Mouse (Mus musculus) spleen, postnatal 4 days (tissue): ENCODE results near the gene Arsk.
A peak's percentile ranks its signal among the peaks of the same experiment; 100 is the strongest.

Source experiments
- DNase-seq, 2 experiments: peaks; one replicate each; pipeline ENCODE4 v3.0.0; 2022; ENCODE audit warnings: low spot score in 2 of 2

Arsk gene

DNA sequence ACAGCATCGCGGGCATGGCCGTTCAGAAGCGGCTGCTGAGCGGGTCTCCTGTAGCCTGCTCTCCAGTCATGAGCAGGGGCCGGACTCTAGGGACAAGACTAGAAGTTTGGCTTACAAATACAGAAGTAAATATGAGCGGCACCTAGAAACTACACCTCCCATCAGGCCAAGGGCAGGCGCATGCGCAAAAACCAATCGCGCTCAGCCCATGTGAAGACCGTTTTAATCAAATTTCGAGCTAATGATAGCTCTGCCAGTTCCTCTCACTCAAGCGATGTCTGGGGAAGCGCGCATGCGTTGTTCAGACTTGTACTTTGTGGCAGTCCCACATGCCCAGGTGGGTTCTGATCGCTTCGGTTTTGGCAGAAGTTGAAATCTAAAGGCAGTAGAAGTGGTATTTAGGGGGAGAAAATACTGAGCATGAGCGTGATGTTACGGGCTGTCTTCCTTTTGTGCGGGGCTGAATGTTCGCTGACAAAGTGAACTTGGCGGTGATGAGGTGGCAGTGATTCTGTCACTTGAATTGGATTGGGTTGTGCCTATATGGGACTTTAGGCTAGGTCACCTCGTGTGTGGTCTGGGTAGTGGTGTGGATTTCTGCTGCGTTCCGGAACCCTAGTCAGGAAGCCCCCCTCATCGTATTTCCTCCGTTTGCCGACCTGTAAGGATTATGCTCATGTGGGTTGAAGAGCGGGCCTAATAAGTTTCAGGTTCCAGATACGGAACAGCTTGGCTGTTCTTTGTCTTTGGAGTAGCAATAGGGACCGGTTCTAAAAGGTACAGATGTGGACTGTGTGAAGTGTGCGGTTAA is at the start of gene Arsk, which contains the start of gene Ttc37:
Gene Arsk (minus strand): TSS at position 168 of the 811 bp plus-strand sequence.
Gene Ttc37 (plus strand): TSS at position 242 of the 811 bp plus-strand sequence.
- peak; percentile 93 to 97 for DNase-seq

DNA sequence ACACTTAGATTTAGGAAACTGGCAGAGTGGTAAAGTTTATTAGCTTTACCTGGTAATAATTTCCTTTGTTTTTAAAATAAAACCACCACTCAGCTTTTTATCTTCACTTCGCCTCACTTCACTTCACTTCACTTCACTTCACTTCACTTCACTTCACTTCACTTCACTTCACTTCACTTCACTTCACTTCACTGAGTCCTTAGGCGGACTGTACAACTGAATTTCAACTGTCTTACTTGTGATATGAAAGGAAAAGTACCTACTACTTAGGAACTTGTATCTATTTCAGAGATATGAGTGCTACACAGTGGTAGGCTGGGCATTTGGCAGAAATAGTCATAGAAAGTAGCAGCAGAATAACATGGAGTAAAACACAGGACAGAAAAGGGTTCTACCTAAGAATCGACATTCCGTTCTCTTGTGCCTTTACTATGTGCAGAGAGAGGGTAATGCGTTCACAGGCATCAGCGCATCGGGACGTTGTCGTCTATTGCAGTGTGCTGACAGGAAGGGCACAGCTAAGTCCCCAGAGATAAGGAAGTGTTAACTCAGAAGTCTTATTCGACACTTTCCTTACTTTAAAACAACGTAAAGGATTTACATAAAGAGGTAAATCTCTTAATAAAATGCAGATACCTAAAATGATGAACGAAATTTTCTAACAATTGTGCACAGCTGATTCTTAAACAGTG is 42.8 kb upstream of the Arsk start:
- DNase-seq = no peak

DNA sequence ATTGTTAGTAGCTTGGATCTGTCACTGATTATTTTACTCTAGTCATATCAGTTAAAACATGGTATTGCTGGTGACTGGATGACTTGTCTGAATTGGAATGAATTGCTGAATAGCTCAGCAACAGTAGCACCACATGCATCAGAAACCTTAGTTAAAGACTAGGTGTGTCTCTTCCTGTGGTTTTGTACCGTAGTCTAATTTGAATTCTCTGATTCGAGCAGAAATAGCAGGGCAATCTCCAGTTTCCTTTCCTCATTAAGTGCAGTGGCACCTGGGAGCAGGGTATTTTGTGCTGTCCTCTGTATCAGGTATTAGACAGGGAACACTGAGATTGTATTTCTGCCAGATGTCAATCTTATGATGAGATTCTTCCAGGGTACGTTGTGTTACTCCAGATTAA is 40.4 kb upstream of the Arsk start:
- no peak for DNase-seq

DNA sequence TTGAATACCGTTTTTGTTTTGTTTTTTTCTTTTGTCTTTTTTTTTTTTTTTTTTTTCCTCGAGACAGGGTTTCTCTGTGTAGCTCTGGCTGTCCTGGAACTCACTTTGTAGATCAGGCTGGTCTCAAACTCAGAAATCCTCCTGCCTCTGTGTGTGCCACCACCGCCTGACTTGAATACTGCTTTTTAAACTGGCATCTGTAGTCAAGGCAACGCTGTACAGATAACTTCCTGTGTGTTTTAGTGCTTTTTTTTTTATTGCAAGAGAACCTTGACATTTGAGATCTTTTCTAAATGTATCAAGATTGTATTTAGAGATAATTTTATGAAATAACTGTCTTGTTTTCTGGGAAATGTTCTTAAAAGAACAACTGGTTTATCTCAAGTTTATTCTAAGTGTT is 34.0 kb upstream of the Arsk start:
- no peak for DNase-seq

DNA sequence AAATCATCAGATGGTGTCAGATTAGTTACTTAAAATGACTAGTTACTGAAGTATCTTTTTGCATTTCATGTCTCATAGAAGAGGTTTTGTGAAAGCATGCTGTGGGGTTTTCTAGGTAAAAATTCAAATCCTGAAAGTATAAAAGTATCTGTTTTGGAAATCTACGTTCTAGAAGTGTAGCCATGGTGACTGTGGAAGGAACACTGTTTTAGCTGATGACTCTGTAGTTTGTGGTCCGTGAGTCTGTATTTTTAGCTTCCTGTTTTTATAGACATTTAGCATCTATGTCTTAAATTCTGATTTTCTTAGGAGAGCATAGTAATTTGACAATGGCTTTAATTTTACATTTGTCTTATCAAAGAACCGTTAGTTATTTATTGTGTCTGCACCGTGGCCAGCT is 30.3 kb upstream of the Arsk start:
- no peak for DNase-seq

DNA sequence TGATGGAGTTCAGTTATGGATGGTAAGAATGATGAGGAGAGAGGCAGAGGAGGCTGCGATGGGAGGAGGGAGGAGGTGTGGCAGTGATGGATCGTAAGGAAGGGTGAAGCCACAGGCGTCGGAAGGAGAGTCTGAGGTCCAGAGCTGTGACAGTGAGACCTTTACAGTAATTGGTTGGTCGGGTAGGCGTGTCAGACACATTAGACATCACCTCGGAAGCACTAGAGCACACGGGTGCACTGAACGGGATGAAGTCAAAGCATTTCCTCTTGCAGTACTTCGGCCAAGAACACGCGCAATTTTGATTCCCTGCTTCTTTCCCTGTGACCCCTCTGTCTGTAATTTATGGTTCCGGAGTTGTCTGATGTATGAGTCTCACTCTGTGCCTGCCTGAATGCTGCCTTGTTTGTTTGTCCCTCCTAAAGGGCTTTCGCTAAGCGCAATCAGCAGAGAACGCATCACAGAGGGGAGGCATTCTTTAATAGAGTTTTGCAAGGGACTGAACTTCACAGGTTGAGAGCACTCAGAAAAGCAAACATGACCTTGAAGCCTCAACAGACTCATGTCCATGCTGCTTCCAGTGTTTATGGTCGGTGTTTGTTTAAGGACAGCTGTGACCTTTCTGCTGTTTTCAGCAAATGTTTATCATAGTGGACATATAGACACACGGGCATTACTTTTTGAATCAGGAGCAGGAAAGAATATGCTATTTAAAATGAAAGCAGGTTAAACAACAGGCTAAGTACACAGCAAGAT is 10.8 kb upstream of the Arsk start:
- no peak for DNase-seq

DNA sequence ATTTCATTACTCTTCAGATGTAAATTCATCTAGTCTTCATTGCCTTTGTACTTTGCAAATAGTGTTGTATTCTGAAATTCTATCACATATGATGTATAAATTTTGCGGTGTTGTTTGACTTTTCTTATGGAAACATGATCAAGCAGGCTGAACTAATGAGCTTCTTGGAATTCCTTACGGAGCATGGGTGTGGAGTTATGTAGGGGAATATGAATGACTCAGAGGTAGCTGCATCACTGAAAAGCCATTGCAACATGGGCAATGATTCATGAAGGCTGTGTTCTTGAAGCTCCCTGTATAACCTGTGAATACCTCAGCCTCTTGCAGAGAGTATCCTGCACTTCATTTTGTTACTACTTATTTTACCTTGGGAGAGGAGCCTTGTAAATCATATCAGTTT is 3.5 kb upstream of the Arsk start:
- DNase-seq = no peak

DNA sequence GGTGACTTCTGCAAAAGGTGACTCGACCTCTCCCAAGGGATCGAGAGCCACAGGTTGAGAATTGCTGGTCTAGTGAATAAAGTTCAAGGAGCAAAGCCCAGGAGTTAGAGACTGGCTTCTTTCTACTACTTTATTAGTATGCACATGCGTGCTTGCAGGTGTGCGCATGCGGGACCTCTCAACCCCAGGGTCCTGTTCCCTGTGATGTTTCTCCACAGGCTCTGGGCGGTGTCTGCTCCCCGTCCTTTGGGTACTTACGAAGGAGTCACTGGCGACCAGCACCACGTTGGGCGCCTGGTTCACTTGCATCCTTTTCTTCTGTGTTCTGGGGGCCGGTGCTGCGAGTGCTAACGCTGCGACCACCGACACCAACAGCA is 356 bp downstream of the Arsk start:
- no peak for DNase-seq

DNA sequence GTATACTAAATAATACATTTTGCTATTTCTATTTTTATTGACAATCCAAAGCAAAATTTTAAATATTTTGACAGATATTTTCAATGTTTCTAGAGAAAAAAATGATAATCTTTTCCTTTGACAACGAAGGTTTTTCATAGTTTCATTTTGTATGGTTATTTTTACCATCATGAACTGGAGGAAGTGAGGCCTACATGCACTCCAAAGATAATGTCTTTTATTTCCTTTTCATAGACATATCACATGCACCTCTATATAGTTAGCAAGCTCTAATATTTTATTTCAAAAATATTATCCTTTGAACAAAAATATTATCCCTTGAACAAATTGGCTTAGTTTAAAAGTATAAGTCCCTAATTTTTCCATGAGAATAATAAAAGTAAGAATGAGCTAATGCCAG is 24.1 kb downstream of the Arsk start:
- no peak for DNase-seq

DNA sequence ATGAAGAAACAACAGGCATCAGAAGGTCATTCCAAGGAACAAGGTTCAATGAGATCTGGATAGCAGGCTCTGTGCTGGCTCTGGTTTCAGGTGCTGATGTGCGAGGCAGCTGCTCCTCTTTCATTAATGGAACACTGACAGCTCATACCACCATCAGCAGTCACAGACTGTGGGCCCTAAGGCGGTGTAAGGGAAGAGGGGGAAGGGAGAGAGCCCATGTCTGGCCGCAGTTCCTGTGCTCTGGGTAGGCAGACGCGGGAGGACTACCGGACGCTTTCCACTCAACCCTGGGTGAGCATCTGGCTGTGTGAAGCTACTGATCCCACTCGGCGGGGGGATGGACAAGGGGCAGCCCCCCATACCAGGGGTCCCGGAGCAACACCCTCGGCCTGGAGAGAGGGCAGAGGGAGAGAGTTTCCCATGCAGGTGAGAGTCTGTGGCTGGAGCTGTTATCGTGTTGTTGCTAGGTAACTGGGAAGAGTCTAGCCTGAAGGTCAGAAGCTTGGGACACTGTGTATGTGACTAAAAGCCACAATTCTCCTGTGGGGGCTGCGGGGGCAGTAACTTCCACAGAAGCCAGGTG is 34.0 kb downstream of the Arsk start:
- no peak for DNase-seq

DNA sequence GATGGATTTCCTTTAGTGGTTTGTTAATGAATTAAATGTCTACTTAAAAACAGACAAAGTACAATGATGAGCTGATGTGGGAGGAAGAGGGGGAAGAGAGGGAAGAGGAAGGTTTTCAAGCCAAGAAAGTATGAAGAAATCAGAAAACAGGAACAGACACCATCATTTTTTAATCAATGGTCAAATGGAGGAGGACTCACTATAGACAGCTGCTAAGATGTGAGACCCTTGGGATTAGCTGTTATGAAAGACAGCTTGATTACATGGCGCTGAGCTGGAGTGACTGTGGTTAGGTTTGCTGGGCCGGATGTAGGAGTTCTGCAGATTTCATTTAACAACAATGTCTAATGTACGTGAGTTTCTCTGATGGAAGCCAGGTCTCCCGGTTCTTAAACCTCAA is 34.9 kb downstream of the Arsk start:
- no peak for DNase-seq

DNA sequence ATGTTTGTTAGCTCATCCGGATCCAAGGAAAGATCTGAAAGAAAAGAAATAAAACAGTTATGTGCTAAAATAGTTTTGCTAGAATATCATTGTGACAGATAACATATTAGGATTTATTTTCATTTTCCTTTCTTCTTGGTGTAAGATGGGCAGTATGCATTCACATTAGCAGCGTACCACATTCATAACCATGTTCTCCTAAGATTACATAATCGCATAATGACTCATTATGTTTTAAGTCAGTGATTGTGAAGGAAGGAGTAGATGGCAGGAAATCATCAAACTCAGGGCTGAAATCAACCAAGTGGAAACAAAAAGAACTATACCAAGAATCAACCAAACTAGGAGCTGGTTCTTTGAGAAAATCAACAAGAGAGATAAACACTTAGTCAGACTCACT is 35.9 kb downstream of the Arsk start:
- no peak for DNase-seq

DNA sequence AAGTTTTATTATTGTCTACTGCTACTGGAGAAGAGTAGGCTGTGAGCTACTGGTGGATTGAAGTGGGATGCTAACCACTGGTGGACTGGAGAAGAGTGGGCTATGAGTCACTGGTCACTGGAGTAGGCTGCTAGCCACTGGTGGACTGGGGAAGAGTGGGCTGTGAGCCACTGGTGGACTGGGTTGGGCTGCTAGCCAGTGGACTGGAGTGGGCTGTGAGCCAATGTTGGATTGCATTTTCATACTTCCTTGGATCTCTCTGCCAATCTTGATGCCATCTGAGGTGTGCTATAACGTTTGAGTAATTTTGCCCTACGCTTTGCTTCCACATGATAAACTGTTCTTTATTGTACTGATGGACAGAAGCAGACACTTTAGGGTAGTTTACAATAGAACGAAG is 36.3 kb downstream of the Arsk start:
- no peak for DNase-seq

DNA sequence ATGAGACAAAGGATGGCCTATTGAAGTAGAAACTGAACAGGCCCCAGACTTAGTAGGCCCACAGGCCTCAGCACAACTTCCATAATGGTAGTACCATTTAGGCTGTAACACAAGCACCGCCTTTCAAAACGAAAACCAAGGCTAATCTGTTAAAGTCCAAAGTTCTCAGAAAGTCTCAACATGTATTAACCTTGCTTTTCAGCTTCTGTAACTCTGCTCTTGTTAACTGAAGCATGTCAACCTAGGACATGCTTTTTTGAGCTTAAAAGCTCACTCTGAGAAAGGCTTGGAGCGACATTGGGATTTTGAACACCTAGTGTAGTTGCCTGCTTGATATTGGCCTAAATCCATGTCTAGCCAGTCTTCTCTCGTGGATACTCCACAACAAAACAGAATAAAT is 38.9 kb downstream of the Arsk start:
- no peak for DNase-seq

DNA sequence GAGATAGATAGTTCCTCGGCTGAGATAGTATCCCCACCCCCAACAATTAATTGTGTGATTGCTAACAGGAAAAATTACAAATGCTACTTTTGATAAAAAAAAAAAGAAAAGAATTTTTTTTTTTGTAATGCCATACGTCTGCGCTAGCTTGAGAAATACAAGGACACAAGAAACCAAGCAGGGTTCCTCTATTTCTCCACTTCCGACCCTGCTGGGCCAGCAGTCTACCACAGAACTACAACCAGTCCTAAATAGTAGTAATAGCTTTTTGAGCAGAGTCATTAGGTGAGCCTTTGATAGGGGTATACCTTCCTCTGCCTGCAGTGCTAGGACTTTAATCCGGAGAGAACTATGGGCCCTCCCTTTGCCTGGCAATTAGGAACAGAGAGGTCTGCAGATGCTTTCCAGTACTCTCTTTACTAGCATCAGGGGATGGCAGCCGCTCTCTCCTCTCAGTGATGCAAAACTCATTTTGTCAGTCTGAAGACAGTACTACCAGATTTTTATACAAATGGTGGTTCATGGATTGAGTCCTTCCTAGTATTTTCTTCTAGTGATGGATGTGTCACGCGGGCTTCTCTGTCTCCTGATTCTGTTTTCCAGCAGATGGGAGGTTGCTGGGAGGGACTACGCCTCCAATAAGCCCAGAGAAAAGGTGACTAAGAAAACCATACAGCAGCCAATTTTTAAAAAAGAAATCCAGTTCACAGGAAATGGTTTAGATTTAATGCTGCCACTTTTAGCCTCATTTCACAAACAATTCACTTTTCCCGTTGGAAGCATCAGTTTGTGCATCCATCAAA is 41.0 kb downstream of the Arsk start:
- no peak for DNase-seq

DNA sequence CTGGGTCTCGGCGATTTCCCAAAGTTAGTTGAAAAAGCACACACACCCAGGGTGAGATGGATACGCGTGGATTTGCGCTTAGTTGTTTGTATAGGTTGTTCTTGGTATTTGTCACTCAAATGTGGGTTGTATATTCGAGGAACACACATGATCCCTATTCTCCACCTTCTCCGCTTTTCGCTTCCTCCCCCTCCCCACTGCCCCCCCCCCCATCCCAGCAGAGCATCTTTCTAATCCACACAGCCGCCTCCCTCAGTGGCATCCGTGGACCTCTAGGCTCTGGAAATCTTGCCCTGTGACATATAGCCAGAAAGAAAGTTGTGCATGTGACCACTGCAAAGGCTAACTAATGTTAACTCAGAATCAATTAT is 41.6 kb downstream of the Arsk start, which contains the start of gene Gpr150:
Gene Gpr150 (minus strand): TSS at position 101 of the 371 bp plus-strand sequence.
- DNase-seq = no peak

DNA sequence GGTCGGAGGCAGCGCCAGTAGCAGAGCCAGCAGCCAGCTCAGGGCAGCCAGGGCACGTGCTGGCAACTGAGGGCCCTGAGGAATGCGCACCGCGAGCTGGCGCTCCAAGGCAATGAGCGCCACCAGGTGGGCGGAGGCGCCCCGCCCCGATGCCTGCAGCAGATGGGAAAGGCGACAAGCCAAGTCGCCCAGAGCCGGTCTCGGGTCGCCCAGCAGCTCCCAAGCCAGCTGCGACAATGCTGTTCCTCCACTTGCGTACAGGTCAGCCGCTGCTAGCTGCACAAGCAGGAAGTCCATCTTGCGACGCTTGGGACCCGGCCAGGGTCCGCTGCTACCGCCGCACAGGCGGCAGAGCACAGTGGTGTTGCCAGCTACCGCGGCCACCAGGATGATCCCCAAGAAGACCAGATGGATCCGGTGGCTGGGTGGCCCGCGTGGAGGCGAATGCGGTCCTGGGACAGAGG is 42.2 kb downstream of the Arsk start:
- peak; percentile 75 to 82 for DNase-seq

DNA sequence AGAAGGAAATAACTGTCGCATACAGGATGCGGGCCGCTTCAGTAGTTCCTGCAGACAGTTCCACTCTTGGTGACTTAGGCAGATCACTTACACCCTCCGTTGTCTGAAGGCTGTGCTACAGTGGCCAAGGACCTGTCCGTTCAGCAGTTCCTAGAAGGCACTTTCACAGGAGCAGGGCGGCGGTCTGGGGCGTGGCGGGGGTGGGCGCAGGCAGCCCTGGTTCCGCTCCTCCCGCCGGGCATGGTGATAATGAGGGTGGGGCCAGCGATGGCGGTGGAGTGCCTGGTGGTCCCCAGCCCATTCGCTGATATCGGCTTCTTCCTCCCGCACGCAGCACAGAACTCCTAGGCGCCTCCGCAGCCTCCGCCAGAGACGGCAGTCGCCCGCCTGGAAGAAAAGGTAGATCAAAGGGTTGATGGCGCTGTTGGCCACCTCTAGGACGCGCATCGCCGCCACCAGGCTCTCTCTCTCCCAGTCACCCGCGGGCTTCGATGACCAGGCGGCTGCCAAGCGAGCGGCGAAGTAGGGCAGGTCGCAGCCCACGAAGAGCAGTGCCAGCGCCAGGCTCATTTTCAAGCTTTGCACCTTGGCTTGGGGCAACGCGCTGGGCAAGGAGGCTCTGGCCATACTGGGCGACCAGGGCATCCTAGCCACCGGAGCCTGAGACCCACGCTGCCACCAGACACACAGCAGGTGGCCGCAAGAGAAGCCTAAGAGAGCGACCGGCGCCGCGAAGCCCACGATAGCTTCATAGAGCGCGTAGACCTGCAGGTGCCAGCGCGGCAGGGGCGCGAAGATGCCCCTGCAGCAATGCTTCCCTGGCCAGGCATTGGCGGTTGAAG is 42.8 kb downstream of the Arsk start:
- peak; percentile 61 to 72 for DNase-seq

DNA sequence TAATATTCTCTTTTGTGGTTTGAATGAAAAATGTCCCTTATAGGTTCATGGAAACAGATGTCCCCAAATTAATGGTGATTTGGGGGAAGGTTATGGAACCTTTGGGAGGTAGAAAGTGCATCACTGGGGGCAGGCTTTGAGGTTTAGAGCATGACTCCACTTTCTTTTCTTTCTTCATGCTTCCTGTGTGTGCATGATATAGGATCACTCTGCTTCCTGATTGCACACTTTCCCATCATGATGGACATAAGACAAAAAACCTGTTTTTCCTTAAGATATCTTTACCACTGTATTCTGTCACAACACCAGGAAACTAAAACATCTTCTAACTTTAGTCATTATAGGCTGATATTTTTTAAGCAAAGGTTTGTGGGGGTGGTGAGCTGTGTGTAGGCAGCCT is 53.5 kb downstream of the Arsk start:
- DNase-seq = no peak

DNA sequence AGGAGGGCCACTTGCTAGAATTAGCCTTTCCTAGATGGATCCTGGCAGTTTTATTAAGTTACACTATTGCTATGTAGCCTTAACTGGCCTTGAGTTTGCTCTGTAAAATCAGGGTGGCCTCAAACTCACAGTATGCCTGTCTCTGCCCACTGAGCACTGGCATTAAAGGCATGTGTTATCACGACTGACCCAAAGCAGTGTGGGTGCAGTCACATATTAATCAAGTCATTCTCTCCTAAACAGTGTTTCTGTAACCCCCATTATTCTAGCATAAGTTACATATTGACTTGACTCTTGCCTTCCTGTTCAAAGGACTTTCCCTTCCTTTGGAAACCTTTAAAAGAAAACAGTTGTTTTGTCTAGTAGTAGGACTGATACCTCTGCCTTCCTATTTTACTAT is 56.0 kb downstream of the Arsk start:
- DNase-seq = no peak
